Mouse (Mus musculus) urinary bladder, postnatal 4 days (tissue): ENCODE measurements around the gene St5.

ENCODE experiments used
- DNase-seq, 2 experiments: peaks; one replicate each; pipeline ENCODE4 v3.0.0; 2021 to 2022; ENCODE audit warnings: low spot score in 2 of 2

St5 gene

DNA sequence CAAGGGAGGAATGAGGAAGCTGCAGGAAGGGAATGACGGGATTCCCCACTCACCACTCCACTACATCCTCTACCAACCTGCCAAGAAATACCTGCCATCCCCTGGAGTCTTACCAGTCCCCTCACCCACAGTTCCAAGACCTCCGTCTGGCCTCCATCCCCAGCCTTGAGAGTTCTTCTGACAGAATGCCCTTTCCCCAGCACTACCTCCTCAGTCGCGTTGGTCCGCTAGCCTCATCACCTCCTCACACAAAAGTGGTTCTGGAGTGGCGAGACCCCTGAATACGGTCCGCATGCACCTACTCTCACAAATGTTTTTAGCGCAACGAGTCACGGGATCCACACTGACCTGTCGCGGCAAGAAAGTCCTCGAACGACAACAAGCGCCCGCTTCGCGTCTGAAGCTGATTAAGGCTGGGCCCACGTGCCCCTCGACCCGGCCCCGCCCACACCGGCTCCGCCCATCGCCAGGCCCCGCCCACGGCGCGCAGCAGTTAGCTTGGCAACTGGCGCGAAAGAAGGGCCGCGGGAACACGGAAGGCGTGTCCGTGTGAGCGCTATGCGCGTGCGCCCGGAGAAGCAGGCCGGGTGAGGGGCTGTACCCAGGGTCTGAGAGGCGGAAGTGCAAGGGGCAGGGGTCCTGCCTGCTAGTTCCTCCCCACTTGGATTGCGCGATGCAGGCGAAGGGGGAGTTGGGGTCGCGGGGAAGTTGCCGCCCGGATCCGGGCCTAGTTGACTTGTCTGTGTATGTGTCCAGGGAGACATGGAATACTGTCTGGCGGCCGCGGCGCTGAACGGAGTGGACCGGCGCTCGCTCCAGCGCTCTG lies at the start of gene St5, which contains the start of gene Akip1:
Gene St5 (minus strand): TSS at position 416 of the 826 bp plus-strand sequence.
Gene Akip1 (plus strand): TSS at position 501 of the 826 bp plus-strand sequence.
- peak; percentile 96 to 98 for DNase-seq

DNA sequence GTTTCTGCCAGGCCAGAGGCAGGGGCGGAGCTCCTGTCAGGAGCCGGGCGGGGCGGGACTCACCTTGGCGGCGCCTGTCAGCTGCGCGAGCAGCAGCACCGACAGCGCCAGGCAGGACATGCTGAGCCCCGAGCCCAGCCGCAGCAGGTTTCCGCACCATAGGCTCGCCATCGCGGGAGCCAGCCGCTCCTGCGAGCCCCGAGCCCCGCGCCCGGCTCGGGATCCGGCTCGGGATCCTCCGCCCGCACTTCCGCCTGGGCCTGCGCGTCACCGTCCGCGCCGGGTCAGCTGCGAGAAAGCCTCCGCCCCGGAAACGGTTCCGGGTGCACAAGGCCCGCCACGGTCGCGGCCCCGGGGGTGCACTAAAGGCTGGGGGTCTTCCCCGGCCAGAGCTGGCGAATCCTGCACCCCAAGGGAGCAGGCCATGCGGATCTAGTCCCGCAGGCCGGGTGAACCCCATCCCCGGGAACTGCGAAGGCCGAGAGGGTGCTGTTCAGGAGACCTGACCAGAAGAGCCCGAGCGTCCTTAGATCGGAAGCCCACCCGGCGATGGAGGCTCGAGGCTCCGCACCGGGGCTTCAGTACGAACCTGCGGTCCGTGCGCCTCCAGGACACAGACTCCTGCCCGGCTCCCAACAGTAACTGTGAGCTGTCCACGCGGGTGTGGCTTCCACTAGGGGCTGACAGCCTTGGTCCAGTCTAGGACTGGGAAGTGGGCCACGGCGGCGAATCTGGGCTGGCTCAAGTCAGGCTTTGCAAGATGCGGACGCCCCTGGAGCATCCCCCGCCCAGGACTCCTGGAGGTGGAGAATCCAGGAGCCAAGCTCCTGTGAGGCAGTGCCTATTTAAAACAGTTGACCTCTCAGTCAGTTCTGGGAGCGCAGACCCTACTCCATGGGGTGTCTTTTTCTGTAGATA lies 48.9 kb upstream of the St5 start, which contains the start of gene Tmem9b:
Gene Tmem9b (minus strand): TSS at position 868 of the 918 bp plus-strand sequence.
- peak; percentile 74 for DNase-seq

DNA sequence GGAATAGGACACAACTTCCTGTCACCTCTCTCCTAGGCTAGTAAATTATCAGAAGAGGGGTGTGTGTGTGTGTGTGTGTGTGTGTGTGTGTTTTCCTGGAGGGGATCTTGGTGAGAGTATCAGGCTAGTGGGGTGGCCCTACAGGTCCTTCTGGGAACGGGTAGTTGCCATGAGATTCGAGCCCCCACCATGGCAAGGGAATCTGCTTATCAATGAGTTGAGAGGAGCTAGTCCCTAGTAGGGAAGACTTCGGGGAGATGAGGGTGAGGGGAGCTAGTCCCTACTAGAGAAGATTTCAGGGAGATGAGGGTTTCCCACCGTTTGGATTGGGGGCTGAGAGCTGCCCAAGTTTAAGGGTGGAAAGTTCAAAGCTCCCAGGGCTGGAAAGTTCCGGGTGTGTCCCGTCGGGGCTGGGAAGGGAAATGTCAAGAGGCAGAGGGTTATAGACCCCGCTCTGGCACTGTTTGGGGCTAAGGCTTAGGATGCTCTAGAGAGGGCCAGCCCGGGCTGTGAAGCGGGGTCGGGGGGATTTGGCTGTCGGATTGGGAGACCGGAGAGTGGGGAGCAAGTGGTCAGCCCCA lies 48.1 kb upstream of the St5 start:
- DNase-seq: no peak

DNA sequence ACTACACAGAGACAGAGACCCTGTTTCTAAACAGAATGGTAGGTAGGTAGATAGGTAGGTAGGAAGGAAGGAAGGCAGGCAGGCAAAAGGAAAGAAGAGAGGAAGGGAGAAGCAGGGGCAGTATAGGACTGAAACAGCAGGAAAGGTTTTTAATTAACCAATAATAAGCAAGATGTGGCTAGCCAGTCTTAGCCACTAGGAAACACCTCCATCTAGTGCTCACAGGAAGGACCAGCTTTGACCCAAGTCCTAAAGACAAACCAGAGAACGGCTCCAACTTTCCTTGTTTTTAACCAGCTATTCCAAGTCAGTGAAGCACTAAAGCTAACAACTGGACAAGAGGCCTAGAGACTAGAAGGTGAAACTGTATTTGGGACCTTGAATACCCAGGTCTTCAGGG lies 44.3 kb upstream of the St5 start:
- no peak for DNase-seq

DNA sequence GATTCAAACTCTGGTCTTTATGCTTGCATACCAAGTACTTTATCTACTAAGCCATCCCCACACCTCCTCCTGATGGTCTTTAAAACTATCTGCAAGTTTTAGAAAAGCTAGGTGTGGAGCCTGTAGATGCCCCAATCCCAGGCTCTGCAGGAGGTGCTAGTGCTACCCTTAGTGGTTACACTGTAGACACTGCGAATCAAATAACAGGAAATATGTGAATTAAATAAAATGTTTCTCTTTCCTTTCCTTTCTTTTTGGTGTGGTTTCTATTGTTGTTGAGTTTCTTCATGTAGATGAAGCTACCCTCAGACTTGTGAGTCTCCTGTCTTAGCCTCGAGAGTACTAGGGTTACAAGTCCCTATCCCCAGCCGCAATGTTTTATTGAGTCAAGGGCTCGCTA lies 38.3 kb upstream of the St5 start:
- no peak for DNase-seq

DNA sequence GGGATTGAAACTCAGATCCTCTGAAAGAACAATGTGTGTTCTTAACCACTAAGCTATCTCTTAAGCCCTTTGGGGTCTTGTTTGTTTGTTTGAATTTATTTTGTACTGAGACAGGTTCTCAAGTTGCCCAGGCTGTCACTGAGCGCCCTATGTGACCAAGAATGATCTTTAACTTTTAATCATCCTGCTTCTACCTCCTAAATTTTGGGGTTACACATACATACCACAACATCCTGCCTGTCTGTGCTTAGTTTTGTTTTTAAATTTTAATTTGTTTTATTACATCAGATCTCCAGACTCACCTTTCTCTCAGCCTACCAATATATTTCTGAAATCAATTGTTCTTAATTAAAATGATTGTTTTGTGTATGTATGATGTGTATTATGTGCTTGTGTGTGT lies 37.7 kb upstream of the St5 start:
- DNase-seq: no peak

DNA sequence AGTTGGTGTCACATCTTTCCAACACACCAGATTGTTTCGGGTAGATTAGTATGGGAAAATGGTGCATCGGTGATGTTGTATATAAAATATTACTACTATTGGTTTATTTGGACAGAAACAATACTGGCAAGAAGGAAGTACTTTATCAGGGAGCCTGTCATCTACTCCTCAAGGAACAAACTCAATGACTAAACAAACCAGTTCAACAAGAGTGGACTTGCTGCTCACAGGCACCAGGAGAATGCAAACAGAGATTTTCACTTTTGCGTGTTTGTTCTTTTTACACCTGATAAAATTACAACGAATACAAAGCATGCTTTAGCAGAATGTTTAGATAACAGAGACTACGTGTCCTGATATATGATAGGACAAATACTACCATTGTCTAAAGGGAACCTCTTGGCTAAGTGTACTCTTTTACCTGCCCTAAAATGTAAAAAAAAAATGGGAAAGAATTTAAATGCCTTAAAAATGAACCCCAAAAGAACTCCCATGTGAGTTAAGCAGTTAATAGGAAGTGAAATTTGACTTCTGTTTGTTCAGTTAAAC lies 36.5 kb upstream of the St5 start:
- DNase-seq: no peak

DNA sequence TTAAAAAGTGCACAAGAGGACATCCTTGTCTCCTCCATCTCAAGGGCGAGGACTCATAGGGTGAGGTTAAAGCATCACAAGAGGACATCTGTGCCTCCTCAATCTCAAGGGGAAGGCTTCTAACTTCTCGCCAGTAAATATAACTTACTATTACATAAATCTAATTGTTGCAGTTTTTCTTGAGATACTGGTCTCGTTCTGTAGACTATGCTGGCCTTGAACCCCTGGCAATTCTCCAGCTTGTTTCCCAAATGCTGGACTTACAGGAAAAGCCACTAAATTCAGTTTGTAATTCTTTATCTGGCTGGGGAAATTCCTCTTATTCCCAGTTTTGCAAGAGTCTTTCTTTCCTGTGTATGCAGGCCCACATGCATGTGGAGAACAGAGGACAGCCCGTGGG lies 31.4 kb upstream of the St5 start:
- no peak for DNase-seq

DNA sequence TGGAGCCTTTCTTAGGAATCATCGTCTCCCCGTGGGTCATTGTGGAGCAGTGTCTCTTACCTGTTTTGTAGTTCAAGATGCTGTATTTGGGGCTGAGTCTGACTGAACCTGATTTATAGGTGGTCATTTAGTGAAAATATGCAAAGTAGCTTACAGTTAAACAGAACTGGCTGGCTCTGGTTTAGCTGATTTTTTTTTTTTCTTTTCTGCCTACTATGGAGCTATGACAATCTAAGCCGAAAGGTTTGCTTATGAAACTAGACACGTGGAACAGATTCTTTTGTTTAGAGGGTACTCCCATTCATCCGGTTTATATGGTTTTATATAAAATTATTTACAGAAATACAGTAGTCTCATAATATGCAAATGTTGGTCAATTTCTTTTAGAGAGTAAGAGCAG lies 28.2 kb upstream of the St5 start, which contains the start of gene Ascl3:
Gene Ascl3 (minus strand): TSS at position 101 of the 400 bp plus-strand sequence.
- no peak for DNase-seq

DNA sequence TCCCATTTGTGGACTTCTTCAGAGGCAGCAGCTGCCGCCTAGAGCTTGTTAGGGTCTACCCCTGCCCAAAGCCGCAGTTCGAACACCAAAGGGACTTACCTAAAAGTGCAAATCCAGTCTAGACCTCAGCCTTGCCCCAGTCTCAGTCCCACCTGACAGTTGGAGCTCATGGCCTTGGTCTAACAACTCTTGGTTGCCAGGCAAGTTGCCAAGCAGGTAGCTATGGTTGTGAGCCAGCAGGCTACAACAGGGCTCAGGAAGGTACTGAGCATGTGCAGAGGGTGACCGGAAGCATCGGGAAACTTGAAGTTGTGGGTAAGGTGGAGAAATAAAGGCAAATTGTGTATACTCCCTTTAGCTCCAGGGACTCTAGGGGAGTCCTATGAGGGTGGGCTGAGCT lies 20.3 kb upstream of the St5 start, which contains the start of gene BC051019:
Gene BC051019 (minus strand): TSS at position 154 of the 400 bp plus-strand sequence.
- DNase-seq: no peak

DNA sequence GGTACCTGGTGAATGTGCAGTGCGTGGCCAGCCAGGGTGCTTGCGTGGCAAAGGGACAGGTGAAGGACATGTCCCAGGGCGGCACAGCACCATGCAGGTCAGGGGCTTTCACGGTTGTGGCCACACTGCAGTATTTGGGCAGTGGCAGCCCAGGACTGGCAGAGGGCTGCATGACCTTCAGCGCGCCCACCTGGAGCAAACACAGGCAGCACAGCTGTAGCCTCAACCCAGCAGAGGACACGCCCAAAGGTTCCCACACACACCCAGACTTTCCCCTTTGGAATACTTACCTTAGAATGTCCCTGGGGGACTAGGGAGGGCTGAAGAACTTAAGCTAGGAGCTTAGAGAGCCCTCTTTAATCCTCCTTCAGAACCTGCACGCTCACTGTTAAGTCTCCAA lies 19.7 kb upstream of the St5 start:
- DNase-seq: no peak

DNA sequence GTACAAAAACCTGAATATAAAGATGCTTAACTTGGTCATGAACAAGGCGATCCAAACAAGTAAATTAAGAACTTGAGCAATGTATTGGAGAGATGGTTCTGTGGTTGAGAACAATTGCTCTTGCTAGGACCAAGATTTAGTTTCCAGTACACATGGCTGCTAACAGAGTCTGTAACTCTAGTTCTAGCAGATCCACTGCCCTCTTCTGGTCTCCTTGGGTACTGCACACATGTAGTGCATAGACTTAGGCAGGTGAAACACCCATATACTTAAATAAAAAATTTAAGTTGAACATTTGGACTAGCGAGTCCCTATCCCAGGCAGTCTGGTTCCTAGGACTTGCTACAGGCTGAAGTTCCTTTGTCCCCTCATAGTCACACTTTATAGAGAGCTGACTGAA lies 19.2 kb upstream of the St5 start:
- DNase-seq: no peak

DNA sequence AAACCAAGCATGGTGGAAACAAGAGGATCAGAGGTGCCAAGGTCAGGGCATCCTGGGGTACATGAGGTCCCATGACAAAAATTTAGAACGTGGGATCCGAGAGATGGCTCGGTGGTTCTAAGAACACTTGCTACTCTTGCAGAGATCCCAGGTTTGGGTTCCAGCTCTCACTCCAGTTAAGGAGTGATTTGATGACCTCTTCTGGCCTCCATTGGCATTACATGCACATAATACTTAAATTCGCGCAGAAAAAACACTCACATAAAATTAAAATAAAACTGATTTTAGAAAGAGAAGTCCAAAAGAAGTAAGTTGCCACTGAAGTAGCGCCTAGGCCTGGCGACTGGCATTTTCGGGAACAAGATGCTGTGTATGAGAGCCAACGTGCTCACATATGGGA lies 15.9 kb upstream of the St5 start:
- no peak for DNase-seq

DNA sequence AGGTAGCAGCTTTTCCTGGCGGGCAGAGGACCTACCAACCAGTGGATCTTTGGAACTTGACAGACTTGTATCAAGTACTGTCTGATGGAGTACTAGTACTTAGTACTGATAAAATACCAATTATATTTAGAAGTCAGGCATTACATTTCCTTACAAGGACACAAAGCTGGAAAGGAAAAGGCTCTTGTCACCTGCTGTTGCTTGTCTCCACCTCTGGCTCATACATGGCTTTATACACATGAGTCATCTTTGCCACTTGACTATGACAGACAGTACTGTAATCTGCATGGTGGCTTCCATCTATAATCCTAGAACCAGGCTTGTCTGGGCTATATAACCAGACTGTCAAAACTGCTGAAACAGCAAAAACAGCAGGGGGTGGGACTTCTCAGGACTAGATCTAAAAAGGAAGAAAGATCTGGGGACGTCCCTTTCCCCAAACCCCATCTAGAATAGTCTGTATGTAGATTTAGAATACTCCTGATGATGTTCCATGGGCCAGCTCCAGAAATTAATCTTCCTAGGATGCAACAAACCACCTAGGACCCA lies 10.1 kb upstream of the St5 start:
- no peak for DNase-seq

DNA sequence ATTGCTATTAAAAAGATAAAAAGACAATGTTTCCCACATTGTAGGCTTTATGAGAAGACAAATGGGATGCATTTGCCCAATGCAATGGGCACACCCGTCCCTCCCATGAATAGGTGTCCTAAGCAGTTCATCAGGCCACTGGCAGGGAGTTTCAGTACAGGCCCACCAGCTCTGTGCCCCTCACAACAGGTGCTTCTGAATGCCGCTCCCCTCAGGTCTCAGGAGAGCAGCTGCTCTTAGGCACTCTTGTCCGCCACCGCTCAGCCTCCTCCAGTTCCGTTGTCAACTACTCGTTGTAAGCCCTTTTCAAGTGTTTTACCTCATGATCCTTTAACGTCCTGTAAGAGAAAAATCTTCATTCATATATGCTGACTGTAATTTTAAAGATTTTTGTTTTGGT lies 8.8 kb upstream of the St5 start:
- no peak for DNase-seq

DNA sequence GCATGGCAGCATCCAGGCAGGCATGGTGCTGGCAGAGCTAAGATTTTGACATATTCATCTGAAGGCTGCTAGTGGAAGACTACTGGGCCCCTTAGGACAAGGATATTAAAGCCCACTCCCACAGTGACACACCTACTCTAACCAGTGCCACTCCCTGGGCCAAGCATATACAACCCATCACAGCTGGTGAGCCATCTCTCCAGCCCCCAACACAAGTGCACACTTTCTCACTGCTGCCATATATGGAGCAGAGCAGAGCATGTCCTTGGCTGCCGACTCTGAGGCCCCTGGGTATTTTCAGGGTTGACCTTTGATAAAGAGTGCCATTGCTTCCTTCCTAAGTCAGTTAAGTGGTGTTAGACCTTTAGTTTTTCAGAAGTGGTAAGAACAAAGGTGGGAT lies 6.7 kb upstream of the St5 start:
- DNase-seq: no peak

DNA sequence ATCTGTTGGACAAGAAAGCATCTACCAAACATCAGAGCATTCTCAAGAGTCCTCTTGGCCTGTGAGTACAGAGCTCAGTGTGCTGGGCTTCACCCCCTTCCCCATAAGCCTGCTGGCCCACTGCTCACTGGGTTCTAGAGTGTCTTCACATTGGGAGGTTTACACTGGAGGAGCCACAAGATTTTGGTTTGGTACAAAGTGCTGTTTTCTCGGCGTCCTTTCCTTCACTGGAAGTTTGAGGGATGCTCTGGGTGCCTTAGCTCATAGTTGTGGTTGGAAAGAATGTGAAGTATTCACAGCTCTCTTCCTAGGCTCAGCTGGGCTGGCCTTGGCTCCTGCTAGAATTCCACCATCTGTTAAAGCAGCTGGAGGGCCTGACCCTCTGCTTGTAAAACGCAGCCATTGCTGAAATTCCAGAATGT lies 5.6 kb upstream of the St5 start:
- DNase-seq: peak in 1 of 2 experiments; percentile 63

DNA sequence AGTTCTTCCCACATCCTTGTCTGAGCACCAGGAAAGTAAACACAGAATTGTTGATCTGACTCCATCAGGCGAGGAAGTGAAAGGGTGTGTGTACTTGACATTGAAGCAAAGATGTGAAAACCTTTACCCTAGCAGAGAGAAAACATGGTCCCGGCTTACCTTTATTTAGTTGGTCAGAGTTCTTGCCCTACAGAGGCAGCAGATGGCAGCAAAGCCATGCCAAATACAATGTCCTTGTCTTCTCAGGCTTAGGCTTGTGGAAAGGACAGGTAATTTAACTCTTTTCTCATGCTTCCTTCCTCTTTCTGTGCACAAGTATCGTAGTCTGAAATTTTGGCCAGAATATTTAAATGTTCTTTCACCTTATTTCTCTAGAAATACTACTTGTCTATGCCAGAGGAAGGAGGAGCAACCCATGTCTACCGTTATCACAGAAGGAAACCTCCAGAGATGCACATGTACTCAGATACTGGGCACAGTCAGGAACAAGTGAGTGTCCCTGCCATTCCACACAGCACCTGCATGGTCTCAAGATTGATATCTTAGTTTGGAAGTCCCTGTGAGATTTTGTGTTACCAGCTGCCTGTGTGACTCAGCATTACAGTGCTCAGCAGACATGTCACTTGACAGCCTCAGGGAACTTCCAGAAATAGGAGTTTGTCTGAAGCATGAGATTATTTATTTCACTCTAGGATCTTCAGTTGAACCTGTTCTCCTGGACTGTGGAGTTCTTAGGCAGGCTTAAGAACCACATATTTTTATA lies 3.8 kb upstream of the St5 start:
- DNase-seq: no peak

DNA sequence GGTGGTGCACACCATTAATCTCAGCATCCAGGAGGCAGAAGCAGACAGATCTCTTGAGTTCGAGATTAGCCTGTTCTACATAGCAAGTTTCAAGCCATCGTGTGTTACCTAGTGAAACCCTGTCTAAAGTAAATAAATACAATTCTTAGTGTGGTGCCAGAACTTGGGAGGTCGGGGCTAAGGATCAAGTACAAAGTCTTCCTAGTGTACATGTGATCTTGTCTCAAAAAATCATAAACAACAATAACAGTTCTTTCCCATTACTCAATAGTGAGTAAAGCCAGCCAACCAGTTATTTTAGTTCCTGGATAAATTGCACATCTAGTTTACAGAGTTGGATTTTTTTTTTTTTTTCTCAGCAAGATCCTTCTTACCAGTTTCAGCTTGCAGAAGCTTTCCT lies 1.1 kb upstream of the St5 start:
- no peak for DNase-seq

DNA sequence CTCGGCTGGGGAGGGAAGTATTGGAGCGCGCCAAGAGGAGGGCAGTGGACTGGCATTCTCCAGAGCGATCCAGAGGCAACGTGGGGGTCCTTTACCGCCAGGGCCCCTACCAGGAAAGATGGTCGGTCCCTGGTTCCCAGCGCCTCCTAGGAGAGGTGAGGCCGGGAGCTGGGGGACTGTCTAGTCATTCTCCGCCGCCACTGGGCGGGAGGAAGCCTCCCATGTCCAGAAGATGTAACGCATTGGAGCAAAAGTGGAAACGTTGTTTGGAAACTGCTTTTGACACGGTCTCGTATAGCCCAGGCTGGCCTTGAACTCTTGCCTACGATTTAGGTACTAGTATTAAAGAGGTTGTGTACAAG lies 592 bp upstream of the St5 start:
- DNase-seq: no peak

DNA sequence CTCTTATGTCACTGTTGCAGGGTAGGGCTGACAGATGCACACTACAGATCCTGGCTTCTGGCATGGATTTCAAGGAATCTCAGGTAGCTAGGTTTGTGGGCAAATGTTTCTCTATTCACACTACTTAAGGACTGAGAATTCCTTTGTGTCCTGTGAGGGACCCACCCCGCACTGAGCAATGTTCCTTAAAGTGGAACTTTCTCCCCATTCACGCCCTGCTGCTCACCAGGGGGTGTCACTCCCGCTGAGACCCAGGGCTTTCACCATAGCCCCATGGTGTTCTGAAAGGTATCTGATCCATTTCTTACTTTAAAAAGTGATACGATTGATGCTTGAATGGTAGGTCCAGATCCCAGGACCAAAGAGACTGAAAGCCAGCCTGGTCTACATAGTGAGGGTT lies 684 bp downstream of the St5 start:
- no peak for DNase-seq
